Mouse (Mus musculus) hindbrain, embryonic 14.5 days (tissue): ENCODE measurements around the gene Hacl1. TPM values are rescaled to one million over a fixed set of nuclear protein-coding genes. Genes with fewer than 3 reads are reported as not detected.

Experiments
- ATAC-seq: fragments of 200-750 bp; cut with Nextera tagmentation; 2 replicates; pipeline ENCODE4 v1.8.0; 2017; ENCODE audit warnings: moderate number of reproducible peaks, mild to moderate bottlenecking, moderate TSS enrichment, moderate library complexity; ENCODE audit not compliant: low FRiP score
- DNase-seq: peaks from one replicate; pipeline ENCODE4 v3.0.0-alpha.2; 2015; ENCODE audit warnings: low spot score
- H3K27ac ChIP-seq: fragments of 300-500 bp; sonication (generic); 2 replicates; pipeline ENCODE4 v1.5.1; 2014; ENCODE audit warnings: mild to moderate bottlenecking, moderate library complexity
- H3K27me3 ChIP-seq: fragments of 300-500 bp; sonication (generic); 2 replicates; pipeline ENCODE4 v1.6.1; 2014; ENCODE audit warnings: mild to moderate bottlenecking, low read length, mixed read lengths; ENCODE audit not compliant: control insufficient read depth, insufficient read depth
- H3K36me3 ChIP-seq: fragments of 300-500 bp; sonication (generic); replicated peaks from 2 replicates; pipeline ENCODE4 v1.6.1; 2014; ENCODE audit not compliant: control insufficient read depth, insufficient read depth
- H3K4me1 ChIP-seq: fragments of 300-500 bp; sonication (generic); replicated peaks from 2 replicates; pipeline ENCODE4 v1.6.1; 2014; ENCODE audit warnings: antibody characterized with exemption, low read length, mixed read lengths; ENCODE audit not compliant: control insufficient read depth, insufficient read depth
- H3K4me2 ChIP-seq: fragments of 300-500 bp; sonication (generic); replicated peaks from 2 replicates; pipeline ENCODE4 v1.6.1; 2014; ENCODE audit warnings: mild to moderate bottlenecking, moderate library complexity
- H3K4me3 ChIP-seq: fragments of 300-500 bp; sonication (generic); replicated peaks from 2 replicates; pipeline ENCODE4 v1.5.1; 2014; ENCODE audit warnings: mild to moderate bottlenecking, low read length
- H3K9ac ChIP-seq: fragments of 300-500 bp; sonication (generic); 2 replicates; pipeline ENCODE4 v1.6.1; 2014
- H3K9me3 ChIP-seq: fragments of 300-500 bp; sonication (generic); 2 replicates; pipeline ENCODE4 v1.6.1; 2016; ENCODE audit warnings: low read length; ENCODE audit not compliant: control insufficient read depth
- WGBS: fragments of 180-500 bp; shearing (Covaris S2); extraction: QIAGEN DNeasy Blood & Tissue Kit; methylation state at CpG from one replicate; pipeline ENCODE4 v1.1.7; 2014; 5-methylcytosine and 5-hydroxymethylcytosine counted together
- polyA plus RNA-seq: library from polyadenylated mRNA; unstranded; fragments of >200 nt; fragmentation: Nextera tagmentation; extraction: Ambion mirVana; gene quantifications from 2 replicates; pipeline ENCODE4 v1.2.1, GENCODE M21; 2014

Gene Hacl1
- 8.8 and 13.4 TPM in 2 replicates for polyA plus RNA-seq

DNA sequence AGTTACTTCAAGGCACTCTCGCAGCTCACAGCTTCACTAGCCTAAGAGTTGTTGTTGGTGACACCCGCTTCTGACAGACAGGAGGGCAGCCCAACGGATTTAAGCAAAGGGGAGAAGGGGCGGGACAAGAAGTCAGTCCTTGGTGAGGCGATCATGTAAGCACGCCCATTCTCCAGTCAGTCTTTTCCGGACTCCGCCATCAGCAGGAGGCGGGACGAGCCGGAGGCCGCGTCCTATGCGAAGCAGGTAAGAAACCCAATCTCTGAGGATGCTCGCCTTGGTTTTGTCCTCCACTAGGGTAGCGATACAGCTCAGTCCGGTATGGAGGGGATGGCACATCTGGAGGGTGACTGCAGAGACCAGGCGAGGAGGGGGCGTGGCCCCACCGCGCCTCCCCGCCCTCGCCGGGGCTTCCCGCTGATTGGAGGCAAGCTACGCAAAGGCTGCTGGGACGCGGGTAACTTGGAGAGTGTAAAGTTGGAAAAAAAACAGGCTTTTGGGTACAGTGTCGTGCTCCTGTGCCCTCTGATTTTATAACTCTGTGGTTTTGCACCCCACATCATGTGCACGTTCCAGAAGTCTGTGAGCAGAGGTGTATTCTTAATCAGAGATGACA, at the start of gene Hacl1, which contains the start of gene Btd:
Gene Hacl1, minus strand, starts transcription at position 397 of the 616 bp plus-strand sequence.
Gene Btd, plus strand, starts transcription at position 139 of the 616 bp plus-strand sequence.
- peak within 1 kb of the TSS; percentile 47 for H3K4me3 ChIP-seq
- WGBS: under 1% methylated on average over 30 of the region's 30 CpGs
- peak within 1 kb of the TSS; percentile 82 for H3K4me2 ChIP-seq
- no peaks in the 10 kb centered on the region for H3K27me3 ChIP-seq
- H3K27ac ChIP-seq: peak within 1 kb of the TSS; percentile 80
- DNase-seq: peak; percentile 83
- ATAC-seq: peak; percentile 98
- H3K4me1 ChIP-seq: peaks cover 12% of the 10 kb centered on the region; the same call in 1 of the 2 replicates
- peak within 1 kb of the TSS; percentile 63 for H3K9ac ChIP-seq
- no peaks in the 10 kb centered on the region for H3K36me3 ChIP-seq
- H3K9me3 ChIP-seq: no peaks in the 10 kb centered on the region

DNA sequence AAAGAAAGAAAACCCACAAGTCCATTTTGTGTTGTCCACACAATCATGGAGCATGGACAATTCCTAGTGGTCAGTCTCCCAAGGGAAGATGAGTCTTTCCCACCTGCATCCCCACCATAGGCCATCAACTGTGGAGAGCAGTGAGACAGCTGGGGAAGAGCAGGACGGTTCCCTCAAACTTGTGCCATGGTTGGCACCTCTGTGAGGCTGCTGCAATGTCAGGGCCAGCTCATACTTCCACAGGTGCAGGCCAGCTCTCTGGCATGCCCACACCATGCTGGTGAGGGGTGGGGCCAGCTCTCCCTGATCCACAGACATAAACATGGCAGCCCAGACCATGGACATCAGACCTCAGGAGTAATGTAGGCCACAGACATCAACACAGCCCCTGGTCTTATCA, 45.1 kb upstream of the Hacl1 start:
- Histone ChIP-seq H3K36me3 (no peaks in the 10 kb centered on the region), H3K27me3 (no peaks in the 10 kb centered on the region), H3K4me1 (no peaks in the 10 kb centered on the region), H3K4me2 (no peak overlapping the region), H3K9me3 (no peaks in the 10 kb centered on the region), H3K4me3 (no peak overlapping the region), H3K27ac (no peak overlapping the region), H3K9ac (no peak overlapping the region)
- 96% methylated on average over 1 of the region's 1 CpGs for WGBS
- DNase-seq: no peak
- no peak for ATAC-seq

DNA sequence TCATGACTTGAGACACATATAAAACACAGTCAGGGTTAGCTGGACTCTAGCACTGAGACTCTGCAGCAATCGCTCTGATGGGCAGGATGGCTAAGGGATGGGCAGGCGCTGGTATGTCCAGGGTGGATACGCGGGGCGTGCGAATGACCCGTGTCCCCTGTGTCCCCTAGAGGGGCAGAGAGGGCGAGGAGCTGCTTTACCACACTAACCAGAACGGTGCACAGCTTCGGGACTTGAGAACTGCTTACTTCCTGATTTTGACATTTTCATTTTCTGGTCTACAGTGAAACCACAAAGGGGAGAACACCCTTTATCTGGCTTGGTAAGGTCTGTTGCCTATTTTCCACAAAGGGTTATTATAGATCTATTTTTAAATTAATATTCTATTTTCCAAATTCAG, 44.6 kb upstream of the Hacl1 start:
- no peaks in the 10 kb centered on the region for H3K4me1 ChIP-seq
- DNase-seq (no peak), ATAC-seq (no peak)
- no peak overlapping the region for H3K27ac ChIP-seq
- H3K4me2 ChIP-seq: no peak overlapping the region
- no peak overlapping the region for H3K4me3 ChIP-seq
- no peaks in the 10 kb centered on the region for H3K9me3 ChIP-seq
- H3K9ac ChIP-seq: no peak overlapping the region
- H3K27me3 ChIP-seq: no peaks in the 10 kb centered on the region
- WGBS: 92% methylated on average over 10 of the region's 10 CpGs
- H3K36me3 ChIP-seq: no peaks in the 10 kb centered on the region

DNA sequence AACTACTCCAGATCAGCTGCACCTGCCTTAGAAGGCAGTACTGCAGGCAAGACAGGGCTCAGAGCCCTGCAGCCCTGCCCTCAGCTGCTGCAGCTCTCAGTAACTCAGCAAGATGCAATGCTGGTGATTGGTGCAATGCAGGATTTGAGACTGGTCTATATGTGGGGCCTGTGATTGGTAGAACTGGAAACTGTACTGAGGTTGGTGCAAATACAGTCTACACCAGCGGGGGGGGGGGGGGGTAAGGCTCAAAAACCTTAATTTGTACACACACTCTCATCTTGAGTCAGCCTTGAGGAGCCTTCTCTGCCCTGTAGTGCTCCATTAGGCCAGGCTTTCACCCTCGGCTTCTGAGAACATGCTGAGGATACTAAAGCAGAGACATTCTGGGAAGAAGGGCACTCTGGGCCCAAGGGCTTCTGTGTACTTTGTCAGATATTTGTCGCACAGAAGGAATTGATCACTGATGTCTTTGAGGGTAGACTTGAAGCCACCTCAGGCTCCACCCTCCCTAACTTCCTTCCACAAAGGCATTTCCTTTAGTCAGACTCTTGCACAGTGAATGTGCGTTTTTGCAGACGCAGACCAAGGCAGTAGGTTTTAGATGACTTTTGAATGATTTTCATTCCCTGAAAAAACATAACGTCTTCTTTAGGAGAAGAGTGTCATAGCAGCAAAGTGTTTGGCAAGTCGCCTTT, 43.4 kb upstream of the Hacl1 start:
- Histone ChIP-seq H3K27me3 (no peaks in the 10 kb centered on the region), H3K4me3 (no peak overlapping the region), H3K36me3 (no peaks in the 10 kb centered on the region), H3K27ac (no peak overlapping the region), H3K9me3 (no peaks in the 10 kb centered on the region), H3K4me1 (no peaks in the 10 kb centered on the region), H3K9ac (no peak overlapping the region), H3K4me2 (no peak overlapping the region)
- DNase-seq (no peak), ATAC-seq (no peak)
- 78% methylated on average over 7 of the region's 7 CpGs for WGBS

DNA sequence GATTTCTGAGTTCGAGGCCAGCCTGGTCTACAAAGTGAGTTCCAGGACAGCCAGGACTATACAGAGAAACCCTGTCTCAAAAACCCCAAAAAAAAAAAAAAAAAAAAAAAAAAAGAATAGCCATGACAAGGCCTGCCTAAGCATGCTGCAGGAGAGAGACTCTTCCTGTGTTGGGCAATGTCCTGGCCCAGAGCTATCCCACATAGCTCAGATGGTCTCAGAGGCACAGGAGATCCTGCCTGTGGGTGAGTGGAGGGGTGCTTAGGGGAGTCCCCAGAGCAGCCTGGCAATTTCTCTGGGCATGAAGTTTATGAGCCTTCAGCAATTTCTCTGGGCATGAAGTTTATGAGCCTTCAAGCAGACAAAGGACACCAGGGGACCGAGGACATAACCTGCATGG, 42.5 kb upstream of the Hacl1 start:
- no peak for ATAC-seq
- Histone ChIP-seq H3K9me3 (no peaks in the 10 kb centered on the region), H3K4me1 (no peaks in the 10 kb centered on the region), H3K27me3 (no peaks in the 10 kb centered on the region), H3K4me2 (no peak overlapping the region), H3K36me3 (no peaks in the 10 kb centered on the region), H3K4me3 (no peak overlapping the region), H3K27ac (no peak overlapping the region), H3K9ac (no peak overlapping the region)
- 78% methylated on average over 2 of the region's 2 CpGs for WGBS
- DNase-seq: no peak

DNA sequence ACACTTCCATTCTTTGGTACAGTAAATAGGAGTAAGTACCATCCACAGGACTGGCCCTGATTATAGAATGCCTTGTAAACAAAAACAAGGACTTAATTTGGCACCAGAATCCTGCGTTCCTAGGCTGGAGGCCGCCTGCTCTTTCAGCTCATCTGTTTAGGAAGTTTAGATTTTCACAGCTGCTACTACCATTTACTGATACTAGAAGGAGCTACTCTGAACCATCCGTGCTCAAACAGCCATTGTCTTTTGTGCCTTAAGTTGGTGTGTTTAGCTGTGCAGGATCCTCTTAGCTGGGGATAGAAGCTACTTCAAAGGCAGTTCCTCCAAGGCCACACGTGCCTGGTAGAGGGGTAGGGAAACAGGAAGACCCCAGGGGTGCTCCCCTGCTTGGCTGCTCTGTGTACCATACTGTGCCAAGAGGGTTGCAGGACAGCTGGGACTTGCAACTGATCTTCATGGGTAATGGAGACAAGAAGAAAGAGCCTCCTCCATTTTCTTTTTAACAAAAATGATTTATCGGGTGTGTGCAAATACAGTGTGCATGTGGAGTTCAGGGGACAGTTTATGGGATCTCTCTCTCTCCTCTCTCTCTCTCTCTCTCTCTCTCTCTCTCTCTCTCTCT, 41.0 kb upstream of the Hacl1 start:
- no peaks in the 10 kb centered on the region for H3K36me3 ChIP-seq
- DNase-seq (no peak), ATAC-seq (no peak)
- no peak overlapping the region for H3K4me3 ChIP-seq
- H3K27ac ChIP-seq: 0 out of 2 replicates have a peak overlapping the region, but pooled peaks have one; percentile 8
- H3K4me1 ChIP-seq: no peaks in the 10 kb centered on the region
- 56% methylated on average over 5 of the region's 5 CpGs for WGBS
- H3K9me3 ChIP-seq: no peaks in the 10 kb centered on the region
- H3K9ac ChIP-seq: no peak overlapping the region
- no peaks in the 10 kb centered on the region for H3K27me3 ChIP-seq
- no peak overlapping the region for H3K4me2 ChIP-seq

DNA sequence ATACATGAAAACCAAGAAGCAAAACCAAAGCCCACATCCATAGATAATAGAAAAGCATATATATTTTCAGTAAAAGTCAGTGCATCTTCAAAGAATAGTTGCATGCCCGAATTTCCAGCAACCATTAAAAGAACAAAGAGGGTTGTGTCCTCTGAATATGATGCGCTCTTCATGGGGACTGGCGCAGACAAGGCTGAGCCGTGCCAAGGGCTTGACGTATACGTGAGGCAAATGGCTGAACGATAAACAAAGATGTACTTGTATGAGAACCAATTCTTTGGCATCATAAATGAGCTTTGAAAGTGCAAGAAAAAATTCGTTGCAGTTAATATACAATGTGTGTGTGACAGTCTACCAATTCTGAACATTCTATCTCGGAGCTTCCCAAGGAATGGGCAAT, 40.2 kb upstream of the Hacl1 start:
- no peaks in the 10 kb centered on the region for H3K36me3 ChIP-seq

DNA sequence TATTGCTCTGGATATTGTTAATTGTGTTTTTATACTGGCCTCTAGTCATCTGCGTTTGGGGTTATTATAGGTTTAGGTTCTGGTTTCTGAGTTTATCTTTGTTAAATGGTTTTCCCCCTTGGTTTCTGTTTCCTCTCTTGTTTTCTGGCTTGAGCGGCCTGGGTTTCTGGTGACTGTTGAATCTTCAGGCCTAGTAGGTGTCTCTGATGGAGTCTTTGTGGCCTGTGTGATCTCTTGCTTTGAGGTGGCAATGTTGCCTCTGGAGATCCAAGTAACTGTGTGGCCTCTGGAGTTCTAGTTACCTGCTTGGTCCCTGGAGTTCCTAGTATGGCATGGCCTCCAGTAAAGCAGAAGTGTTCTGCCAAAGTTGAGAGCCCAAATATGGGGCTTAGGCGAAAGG, 39.6 kb upstream of the Hacl1 start:
- Histone ChIP-seq H3K9ac (no peak overlapping the region), H3K9me3 (no peaks in the 10 kb centered on the region), H3K4me2 (no peak overlapping the region), H3K4me1 (no peaks in the 10 kb centered on the region), H3K36me3 (no peaks in the 10 kb centered on the region), H3K27me3 (no peaks in the 10 kb centered on the region), H3K4me3 (no peak overlapping the region), H3K27ac (no peak overlapping the region)
- DNase-seq (no peak), ATAC-seq (no peak)
- WGBS: 96% methylated on average over 3 of the region's 3 CpGs

More for the DNA sequence above, 40.2 kb upstream of the Hacl1 start:
- H3K4me3 ChIP-seq: no peak overlapping the region
- H3K27ac ChIP-seq: 0 out of 2 replicates have a peak overlapping the region, but pooled peaks have one; percentile 26
- ATAC-seq (no peak), DNase-seq (no peak)
- no peaks in the 10 kb centered on the region for H3K27me3 ChIP-seq
- 81% methylated on average over 9 of the region's 9 CpGs for whole genome bisulfite sequencing
- no peak overlapping the region for H3K4me2 ChIP-seq
- no peak overlapping the region for H3K9ac ChIP-seq
- no peaks in the 10 kb centered on the region for H3K4me1 ChIP-seq
- H3K9me3 ChIP-seq: no peaks in the 10 kb centered on the region

DNA sequence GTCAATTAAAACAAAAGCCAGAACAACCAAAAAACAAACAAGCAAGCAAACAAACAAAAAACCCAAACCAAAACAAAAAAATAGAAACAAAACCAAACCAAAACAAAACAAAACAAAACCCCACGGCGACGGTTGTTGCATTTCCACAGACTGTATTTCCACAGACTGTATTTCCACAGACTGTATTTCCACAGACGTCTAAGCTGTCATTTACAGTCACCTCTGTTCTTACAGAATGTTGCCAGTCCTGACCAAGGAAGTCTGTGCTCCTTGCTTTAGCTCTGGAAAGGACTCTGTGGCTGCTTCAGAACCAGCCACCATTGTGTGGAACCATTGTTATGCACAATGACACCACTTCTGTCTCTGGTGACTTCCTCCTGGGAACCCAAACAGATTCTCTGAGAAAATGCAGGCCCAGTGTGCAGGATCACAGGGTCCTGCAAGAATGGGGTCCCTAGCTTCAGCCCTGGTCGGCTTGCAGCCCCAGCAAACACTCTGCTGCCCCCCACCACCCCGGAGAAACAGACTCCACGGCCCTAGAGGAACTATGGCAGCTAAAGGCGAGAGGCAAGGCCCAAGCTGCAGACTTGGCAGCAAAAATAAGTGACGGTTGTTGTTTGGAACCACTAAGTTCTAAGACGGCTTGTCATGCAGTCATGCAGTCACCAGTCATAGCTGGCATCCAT, 30.7 kb upstream of the Hacl1 start:
- Histone ChIP-seq H3K4me2 (no peak overlapping the region), H3K9ac (no peak overlapping the region), H3K4me3 (no peak overlapping the region), H3K27ac (no peak overlapping the region), H3K36me3 (no peaks in the 10 kb centered on the region), H3K27me3 (no peaks in the 10 kb centered on the region), H3K4me1 (peaks cover 14% of the 10 kb centered on the region), H3K9me3 (no peaks in the 10 kb centered on the region)
- no peak for DNase-seq
- no peak for ATAC-seq
- 42% methylated on average over 10 of the region's 10 CpGs for WGBS
